Mouse (Mus musculus): Measurements from ENCODE around the gene Mfrp. TPM values are rescaled to one million over a fixed set of nuclear protein-coding genes. Genes with fewer than 3 reads are reported as not detected.

Gene Mfrp
- total RNA-seq, 2 experiments from 2014 or later = 0.17 TPM; not detected in 1

DNA sequence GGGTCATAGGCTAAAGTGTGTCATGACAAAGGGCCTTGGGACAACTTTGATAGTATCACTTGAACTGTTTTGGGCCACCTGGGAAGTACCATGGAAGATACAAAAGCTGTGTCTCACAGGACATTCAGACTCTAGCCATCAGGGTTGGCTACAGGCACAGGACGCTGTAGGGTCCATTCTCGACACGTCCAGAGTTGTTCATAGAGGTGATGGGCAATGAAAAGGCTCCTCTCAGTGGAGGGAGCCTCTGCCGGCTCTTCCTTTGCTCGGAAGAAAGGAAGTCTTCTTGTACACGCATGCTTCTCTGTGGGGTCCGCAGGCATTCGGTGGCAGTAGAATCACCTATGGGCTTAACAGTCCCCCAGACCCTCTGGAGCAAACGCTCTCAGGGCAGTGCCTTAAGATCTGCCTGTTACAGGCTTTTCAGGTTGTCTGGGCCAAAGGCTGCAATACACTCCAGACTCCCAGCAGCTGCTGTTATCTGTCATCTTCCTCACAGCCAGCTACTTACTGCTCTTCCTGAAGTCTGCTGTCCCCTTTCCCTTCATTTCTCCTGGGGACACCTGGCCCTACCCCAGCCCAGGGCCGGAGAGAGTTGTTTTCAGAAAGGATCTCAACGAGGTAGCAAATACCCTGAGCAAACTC lies 24.1 kb upstream of the Mfrp start:
- intact Hi-C loops (cut with DNase I) = no loop called here
- DNase-seq (ENCODE audit: extremely low spot score in 1 of 2, low spot score in 2 of 2) = no peak

DNA sequence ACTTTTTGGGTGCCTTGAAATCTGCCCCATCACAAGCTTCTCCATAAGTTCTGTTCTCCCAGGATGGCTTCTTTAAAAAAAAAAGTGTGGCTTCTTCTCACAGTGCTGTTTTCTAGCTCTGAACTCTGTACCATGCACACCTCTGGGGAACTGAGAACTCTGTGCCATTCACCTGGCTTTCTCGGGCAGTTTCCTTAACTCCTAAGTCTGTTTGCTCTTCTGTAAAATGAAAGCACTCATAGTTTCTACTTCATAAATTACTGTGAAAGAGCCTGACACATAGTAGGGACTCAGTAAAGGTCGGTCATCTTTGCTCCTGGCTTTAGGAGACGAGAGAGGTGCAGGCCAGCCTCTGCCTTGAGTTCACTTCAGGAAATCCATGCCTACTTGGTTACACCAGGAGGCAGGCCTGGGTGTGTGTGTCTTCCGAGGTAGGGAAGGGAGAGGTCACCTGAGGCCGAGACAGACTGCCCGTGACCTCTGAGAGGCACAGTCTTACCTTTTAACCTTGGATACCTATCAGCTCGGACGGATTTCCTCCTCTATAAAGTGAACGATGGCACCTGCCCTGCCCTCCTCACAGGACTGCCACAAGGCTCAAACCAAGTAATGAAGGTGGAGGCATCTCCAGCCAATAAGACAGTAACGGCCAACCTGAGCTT lies 23.3 kb upstream of the Mfrp start:
- DNase-seq (ENCODE audit: extremely low spot score in 1 of 2, low spot score in 2 of 2) = no peak
- intact Hi-C loops (cut with DNase I) = no loop called here

GRCm38 (mm10) chr9:44078955-44079756 lies 22.4 kb upstream of the Mfrp start:
- intact Hi-C loops (cut with DNase I) = no loop called here
- DNase-seq (ENCODE audit: extremely low spot score in 1 of 2, low spot score in 2 of 2) = peak; percentile 36 to 84

GRCm38 (mm10) chr9:44079997-44080780 lies 21.3 kb upstream of the Mfrp start:
- intact Hi-C loops (cut with DNase I) = no loop called here
- no peak for DNase-seq (ENCODE audit: extremely low spot score in 1 of 2, low spot score in 2 of 2)

GRCm38 (mm10) chr9:44080953-44081352 lies 20.6 kb upstream of the Mfrp start:
- peak in 1 of 2 experiments; percentile 69 for DNase-seq (ENCODE audit: extremely low spot score in 1 of 2, low spot score in 2 of 2)
- intact Hi-C loops (cut with DNase I) = no loop called here

- no peak for DNase-seq (ENCODE audit: extremely low spot score in 1 of 2, low spot score in 2 of 2)
Observed at GRCm38 (mm10) chr9:44081581-44081980, 19.9 kb upstream of the Mfrp start.

GRCm38 (mm10) chr9:44082266-44082665 lies 19.3 kb upstream of the Mfrp start:
- no peak for DNase-seq (ENCODE audit: extremely low spot score in 1 of 2, low spot score in 2 of 2)
- intact Hi-C loops (cut with DNase I) = no loop called here

More at GRCm38 (mm10) chr9:44081581-44081980, 19.9 kb upstream of the Mfrp start:
- intact Hi-C loops (cut with DNase I) = no loop called here

- intact Hi-C loops (cut with DNase I) = no loop called here
- peak in 1 of 2 experiments; percentile 74 for DNase-seq (ENCODE audit: extremely low spot score in 1 of 2, low spot score in 2 of 2)
Observed at GRCm38 (mm10) chr9:44083392-44084121, 18.0 kb upstream of the Mfrp start.

DNA sequence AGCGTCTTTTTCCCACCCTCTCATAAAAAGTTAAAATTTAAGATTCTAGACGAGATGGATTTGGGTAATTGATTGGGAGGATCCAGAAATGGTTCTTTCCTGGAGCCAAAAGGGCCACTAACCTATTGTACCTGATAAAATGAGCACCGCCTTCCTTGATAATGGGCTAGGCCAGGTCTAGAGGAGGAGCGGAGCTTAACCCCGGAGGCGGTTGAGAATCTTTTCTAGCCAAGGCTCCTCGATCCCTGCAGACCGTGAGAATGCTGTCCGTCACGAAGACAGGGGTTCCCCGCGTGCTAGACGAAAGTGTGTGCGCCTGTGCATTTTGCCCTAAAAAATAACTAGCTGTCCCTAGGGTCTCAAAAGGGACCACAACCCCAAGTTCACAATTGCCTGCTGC lies 17.3 kb upstream of the Mfrp start:
- intact Hi-C loops (cut with DNase I) = no loop called here
- DNase-seq (ENCODE audit: extremely low spot score in 1 of 2, low spot score in 2 of 2) = no peak

DNA sequence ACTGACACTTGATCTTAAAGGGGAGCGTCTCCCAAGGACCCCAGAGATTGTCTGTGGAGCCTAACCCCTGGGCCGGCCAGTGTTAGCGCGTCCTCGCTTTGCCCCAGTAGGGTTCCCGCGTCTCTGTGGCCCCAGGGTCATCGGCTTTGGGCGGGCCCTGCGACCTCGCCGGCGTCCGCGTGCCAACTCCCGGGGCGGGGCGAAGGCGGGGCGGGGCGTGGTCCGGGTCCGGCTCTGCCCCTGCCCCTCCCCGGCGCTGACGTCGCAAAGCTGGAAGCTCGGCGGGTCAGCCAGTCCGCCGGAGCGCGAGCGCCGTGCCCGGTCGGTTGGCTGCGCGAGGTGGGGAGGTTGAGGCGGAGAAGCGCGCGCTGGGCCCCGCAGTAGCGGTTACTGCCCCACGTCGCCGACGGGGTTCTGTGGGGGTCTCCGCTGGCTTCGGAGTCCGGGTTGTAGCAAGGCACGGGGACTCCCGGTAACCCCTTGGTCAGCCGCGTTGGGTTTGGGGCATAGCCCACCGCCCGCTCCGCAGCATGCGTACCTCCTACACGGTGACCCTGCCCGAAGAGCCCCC lies 16.8 kb upstream of the Mfrp start:
- peak; percentile 77 to 95 for DNase-seq (ENCODE audit: extremely low spot score in 1 of 2, low spot score in 2 of 2)
- intact Hi-C loops (cut with DNase I) = no loop called here

- intact Hi-C loops (cut with DNase I) = no loop called here
- DNase-seq (ENCODE audit: extremely low spot score in 1 of 2, low spot score in 2 of 2) = no peak
Observed at GRCm38 (mm10) chr9:44085276-44085675, 16.3 kb upstream of the Mfrp start.

DNA sequence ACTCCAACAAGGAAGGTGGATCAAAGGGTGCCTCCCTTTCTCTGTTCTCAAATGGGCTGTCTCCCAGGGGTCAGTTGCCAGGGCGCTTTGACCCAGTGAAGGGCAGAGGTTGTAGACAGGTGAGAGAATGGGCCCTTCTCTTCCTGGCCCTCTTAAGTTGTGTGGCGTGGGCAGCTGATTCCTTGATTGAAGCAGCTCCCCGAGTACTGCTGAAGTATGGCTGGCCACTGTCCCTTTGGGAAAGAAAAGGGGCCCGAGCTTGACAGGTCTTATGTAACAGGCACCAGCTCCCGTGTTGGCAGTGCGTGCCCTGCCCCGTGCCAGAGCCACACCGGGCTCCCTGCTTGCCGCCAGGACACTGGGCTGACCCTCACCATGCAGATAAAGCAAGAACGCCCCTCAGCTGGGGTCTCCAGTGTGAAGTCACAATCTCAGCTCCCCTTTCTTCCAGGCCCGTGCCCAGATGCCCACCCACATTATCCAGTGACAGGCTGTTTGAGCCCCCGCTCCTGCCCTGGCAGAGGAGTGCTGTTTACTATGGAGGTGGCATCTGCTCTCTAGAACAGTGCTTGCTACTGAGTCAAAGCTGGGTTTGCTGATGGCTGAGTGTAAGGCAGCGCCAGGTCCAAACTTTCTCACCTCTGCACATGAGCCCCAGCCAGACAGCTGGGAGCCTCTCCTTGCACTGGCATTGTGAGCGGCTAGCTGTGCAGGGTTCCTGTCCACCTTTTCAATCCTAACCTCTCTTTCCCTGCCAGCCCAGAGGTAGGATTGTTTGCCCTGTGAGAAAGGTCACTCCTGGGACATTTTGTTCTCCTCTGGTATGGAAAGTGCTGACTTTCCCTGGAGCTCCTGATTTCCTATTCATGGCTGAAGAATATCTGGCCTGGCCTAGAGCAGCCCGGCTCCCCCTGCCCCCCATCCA lies 15.5 kb upstream of the Mfrp start:
- intact Hi-C loops (cut with DNase I) = no loop called here
- peak in 1 of 2 experiments; percentile 62 for DNase-seq (ENCODE audit: extremely low spot score in 1 of 2, low spot score in 2 of 2)

DNA sequence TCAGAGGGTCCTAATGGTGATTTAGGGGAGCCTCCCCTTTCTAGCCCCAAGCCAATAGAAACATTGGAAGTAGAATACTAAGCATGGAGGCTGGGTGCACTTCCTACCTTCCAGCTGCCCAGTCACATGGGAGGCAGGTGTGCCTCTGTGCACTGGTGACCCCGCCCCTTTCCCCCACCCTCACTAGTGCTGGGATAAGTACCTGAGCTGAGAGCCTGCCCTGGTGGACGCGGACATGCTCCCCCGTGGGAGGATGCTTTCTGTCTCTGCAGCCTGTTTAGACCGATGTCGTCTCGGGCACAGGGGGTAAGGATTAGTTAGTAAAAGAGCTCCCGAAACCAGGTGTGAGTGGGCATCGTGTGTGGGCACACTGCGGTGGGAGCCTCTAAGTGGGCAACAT lies 14.6 kb upstream of the Mfrp start:
- DNase-seq (ENCODE audit: extremely low spot score in 1 of 2, low spot score in 2 of 2) = no peak

DNA sequence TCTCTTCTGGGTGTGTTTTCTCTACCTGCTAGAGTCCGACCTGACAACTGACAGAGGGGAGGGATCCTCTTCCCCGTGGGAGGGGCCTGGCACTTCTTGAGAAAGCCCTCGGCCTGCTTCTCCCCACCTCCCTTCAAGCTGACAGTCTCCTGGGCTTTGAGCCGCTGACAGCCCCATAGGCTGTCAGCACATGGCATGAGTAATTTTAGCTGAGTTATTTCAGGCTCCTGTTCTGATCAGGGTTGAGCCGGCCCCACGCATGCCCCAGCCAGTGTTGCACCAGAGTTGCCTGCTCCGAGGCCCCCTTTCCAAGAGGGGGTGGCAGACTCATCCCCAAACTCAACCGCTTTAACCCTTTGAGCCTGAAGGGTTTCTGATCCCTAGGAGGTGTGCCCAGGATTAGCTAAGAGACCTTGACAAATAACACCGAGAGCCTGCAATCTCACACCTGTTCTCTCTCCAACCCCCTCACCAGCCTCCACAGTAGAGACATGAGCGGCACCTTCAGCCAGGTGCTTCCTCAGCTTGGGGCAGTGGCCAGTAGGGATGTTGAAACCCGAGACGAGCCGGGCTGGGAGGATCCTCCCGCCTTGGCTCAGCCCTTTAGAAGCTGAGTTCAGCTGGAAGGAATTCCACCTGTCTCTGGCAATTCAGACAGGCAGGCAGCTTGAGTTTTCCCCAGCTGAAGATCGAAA lies 13.6 kb upstream of the Mfrp start:
- DNase-seq (ENCODE audit: extremely low spot score in 1 of 2, low spot score in 2 of 2) = peak in 1 of 2 experiments; percentile 63
- intact Hi-C loops (cut with DNase I) = no loop called here

More for the DNA sequence above, 14.6 kb upstream of the Mfrp start:
- intact Hi-C loops (cut with DNase I) = no loop called here

GRCm38 (mm10) chr9:44088877-44089608 lies 12.5 kb upstream of the Mfrp start:
- no peak for DNase-seq (ENCODE audit: extremely low spot score in 1 of 2, low spot score in 2 of 2)
- intact Hi-C loops (cut with DNase I) = no loop called here
